Mouse (Mus musculus): ENCODE measurements around the gene Chek2.

DNA sequence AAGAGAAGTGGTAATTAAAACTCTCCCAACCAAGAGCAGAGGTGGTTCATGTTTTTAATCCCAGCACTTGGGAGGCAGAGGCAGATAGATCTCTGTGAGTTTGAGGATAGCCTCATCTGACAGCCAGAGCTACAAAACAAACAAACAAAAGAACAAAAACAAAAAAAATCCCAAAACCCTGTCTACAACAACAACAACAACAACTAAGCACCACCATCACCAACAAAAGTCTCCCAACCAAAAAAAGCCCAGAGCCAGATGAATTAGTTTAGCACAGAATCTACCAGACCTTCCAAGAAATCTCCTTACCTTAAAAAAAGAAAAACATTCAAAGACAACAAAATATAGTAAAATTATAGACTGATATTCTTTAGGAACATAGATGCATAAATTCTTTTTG lies 60.6 kb downstream of the Chek2 start:
- no peak for TF ChIP-seq CTCF (IDR thresholded peaks at IDR 0.05; ENCODE audit: low read depth)
- TF ChIP-seq EP300 (IDR thresholded peaks at IDR 0.05; ENCODE audit: low read depth), result no peak

Data from liver, embryonic 14.5 days (tissue).